Mouse (Mus musculus) CH12.LX (cell line): ENCODE results near the gene Thsd4. TPM values are rescaled to one million over a fixed set of nuclear protein-coding genes. Genes with fewer than 3 reads are reported as not detected.

Source experiments
- DNase-seq: peaks from one replicate; pipeline ENCODE4 v3.0.0-alpha.2; 2013; ENCODE audit errors: extremely low read depth
- H3K27ac ChIP-seq: 2 replicates; pipeline ENCODE4 v1.5.1; 2012; ENCODE audit warnings: low read depth, mild to moderate bottlenecking, control low read depth, moderate library complexity; ENCODE audit not compliant: insufficient read depth
- H3K27me3 ChIP-seq: replicated peaks from 2 replicates; pipeline ENCODE3; 2012; ENCODE audit warnings: inconsistent platforms
- H3K36me3 ChIP-seq, 2 experiments: replicated peaks in 1 of 2; 2 replicates each; pipeline versions ENCODE3 to v1.6.1; 2012; ENCODE audit warnings: inconsistent platforms in 1 of 2, low read length in 1 of 2, mild to moderate bottlenecking in 1 of 2, mixed read lengths in 1 of 2, moderate library complexity in 1 of 2; ENCODE audit not compliant: control insufficient read depth in 1 of 2, insufficient read depth in 1 of 2
- H3K4me1 ChIP-seq, 2 experiments: 2 replicates each; pipeline ENCODE4 v1.6.1; 2012; ENCODE audit warnings: inconsistent platforms in 1 of 2, moderate library complexity in 1 of 2; ENCODE audit not compliant: insufficient read depth in 2 of 2, control insufficient read depth in 1 of 2
- H3K4me2 ChIP-seq: 2 replicates; pipeline ENCODE4 v1.6.1; 2012; ENCODE audit warnings: low read depth, mild to moderate bottlenecking, control low read depth; ENCODE audit not compliant: poor library complexity, insufficient read depth, severe bottlenecking
- H3K4me3 ChIP-seq, 3 experiments: fragments of 150-350 bp in 1 of 3; sonication (generic) in 1 of 3; replicated peaks in 1 of 3; 2 replicates each; pipeline versions ENCODE3 to v1.5.1; 2011 to 2012; ENCODE audit warnings: low read depth in 2 of 3, low read length in 2 of 3, mild to moderate bottlenecking in 2 of 3, moderate library complexity in 2 of 3, control low read depth in 1 of 3, improper control_type of control experiment in 1 of 3, inconsistent platforms in 1 of 3, mixed read lengths in 1 of 3; ENCODE audit not compliant: poor library complexity in 1 of 3
- H3K79me2 ChIP-seq: replicated peaks from 2 replicates; pipeline ENCODE4 v1.6.1; 2012; ENCODE audit warnings: mild to moderate bottlenecking, moderate library complexity; ENCODE audit not compliant: control insufficient read depth, poor library complexity, insufficient read depth, severe bottlenecking; ENCODE audit errors: extremely low read depth
- H3K9ac ChIP-seq: 2 replicates; pipeline ENCODE4 v1.6.1; 2012; ENCODE audit warnings: low read depth, mild to moderate bottlenecking, control low read depth, moderate library complexity; ENCODE audit not compliant: insufficient read depth
- H3K9me3 ChIP-seq: replicated peaks from 2 replicates; pipeline ENCODE3; 2012; ENCODE audit warnings: low read length, inconsistent platforms, mixed read lengths
- BHLHE40 ChIP-seq: IDR thresholded peaks from 2 replicates; pipeline ENCODE4 v1.6.1; 2011; ENCODE audit warnings: mild to moderate bottlenecking, low read depth, low read length, improper control_type of control experiment
- CHD1 ChIP-seq: IDR thresholded peaks from 2 replicates; pipeline ENCODE4 v1.6.1; 2012; ENCODE audit warnings: low read depth, low read length, improper control_type of control experiment, inconsistent platforms
- EP300 ChIP-seq: IDR thresholded peaks from 2 replicates; pipeline ENCODE4 v1.6.1; 2011; ENCODE audit warnings: low read length, improper control_type of control experiment
- ETS1 ChIP-seq: conservative IDR thresholded peaks from 2 replicates; pipeline ENCODE4 v1.6.1; 2012; ENCODE audit warnings: low read depth, mild to moderate bottlenecking, inconsistent platforms, low read length, improper control_type of control experiment, moderate library complexity
- GABPA ChIP-seq: IDR thresholded peaks from 2 replicates; pipeline ENCODE4 v1.6.1; 2012; ENCODE audit warnings: low read depth, low read length, improper control_type of control experiment, inconsistent platforms; ENCODE audit not compliant: insufficient replicate concordance
- HCFC1 ChIP-seq: IDR thresholded peaks from 2 replicates; pipeline ENCODE4 v1.6.1; 2012; ENCODE audit warnings: low read depth, mild to moderate bottlenecking, inconsistent platforms, low read length, improper control_type of control experiment
- JUND ChIP-seq: conservative IDR thresholded peaks from 2 replicates; pipeline ENCODE4 v1.6.1; 2011; ENCODE audit warnings: low read depth, low read length, improper control_type of control experiment
- KAT2A ChIP-seq: IDR thresholded peaks from 2 replicates; pipeline ENCODE4 v1.6.1; 2012; ENCODE audit warnings: low read length, improper control_type of control experiment, inconsistent platforms; ENCODE audit not compliant: insufficient replicate concordance
- MAX ChIP-seq: IDR thresholded peaks from 2 replicates; pipeline ENCODE4 v1.6.1; 2011; ENCODE audit warnings: low read length, improper control_type of control experiment
- MEF2A ChIP-seq: IDR thresholded peaks from 2 replicates; pipeline ENCODE4 v1.6.1; 2014; ENCODE audit warnings: low read depth, mild to moderate bottlenecking, inconsistent platforms, low read length, improper control_type of control experiment, borderline replicate concordance
- MXI1 ChIP-seq: IDR thresholded peaks from 2 replicates; pipeline ENCODE4 v1.6.1; 2011; ENCODE audit warnings: mild to moderate bottlenecking, low read depth, low read length, improper control_type of control experiment
- MYC ChIP-seq: IDR thresholded peaks from 2 replicates; pipeline ENCODE4 v1.6.1; 2011; ENCODE audit warnings: low read depth, mild to moderate bottlenecking, improper control_type of control experiment, low read length
- NELFE ChIP-seq: IDR thresholded peaks from 2 replicates; pipeline ENCODE4 v1.6.1; 2011; ENCODE audit warnings: low read depth, low read length, improper control_type of control experiment
- NRF1 ChIP-seq: IDR thresholded peaks from 2 replicates; pipeline ENCODE4 v1.6.1; 2014; ENCODE audit warnings: low read depth, mild to moderate bottlenecking, inconsistent platforms, low read length, improper control_type of control experiment, moderate library complexity
- POLR2A ChIP-seq: IDR thresholded peaks from 2 replicates; pipeline ENCODE4 v1.6.1; 2011; ENCODE audit warnings: low read depth, mild to moderate bottlenecking, improper control_type of control experiment, low read length
- SMC3 ChIP-seq: IDR thresholded peaks from 2 replicates; pipeline ENCODE4 v1.6.1; 2011; ENCODE audit warnings: low read depth, low read length, improper control_type of control experiment
- TBP ChIP-seq: conservative IDR thresholded peaks from 2 replicates; pipeline ENCODE4 v1.6.1; 2011; ENCODE audit warnings: low read depth, low read length, improper control_type of control experiment
- TCF12 ChIP-seq: IDR thresholded peaks from 2 replicates; pipeline ENCODE4 v1.6.1; 2014; ENCODE audit warnings: low read depth, mild to moderate bottlenecking, inconsistent platforms, low read length, improper control_type of control experiment
- UBTF ChIP-seq: IDR thresholded peaks from 2 replicates; pipeline ENCODE4 v1.6.1; 2012; ENCODE audit warnings: low read depth, mild to moderate bottlenecking, inconsistent platforms, low read length, improper control_type of control experiment, moderate library complexity
- USF1 ChIP-seq: IDR thresholded peaks from 2 replicates; pipeline ENCODE4 v1.6.1; 2014; ENCODE audit warnings: low read depth, mild to moderate bottlenecking, inconsistent platforms, low read length, improper control_type of control experiment
- USF2 ChIP-seq: conservative IDR thresholded peaks from 2 replicates; pipeline ENCODE4 v1.6.1; 2011; ENCODE audit warnings: low read depth, low read length, improper control_type of control experiment
- ZMIZ1 ChIP-seq: IDR thresholded peaks from 2 replicates; pipeline ENCODE4 v1.6.1; 2012; ENCODE audit warnings: low read depth, mild to moderate bottlenecking, inconsistent platforms, low read length, improper control_type of control experiment
- ZNF384 ChIP-seq: IDR thresholded peaks from 2 replicates; pipeline ENCODE4 v1.6.1; 2012; ENCODE audit warnings: low read depth, low read length, improper control_type of control experiment, inconsistent platforms
- dilution Hi-C: fragments of 300-500 bp; cut with MboI; formaldehyde crosslinking; loops from 2 replicates; pipeline ENCODE4 v1.14.3; 2020; ENCODE audit warnings: low sequenced_read_pairs; ENCODE audit not compliant: extremely low pct_unique_long_range_greater_than_20kb, extremely low pct_ligation_motif_present
- in situ Hi-C: fragments of 300-500 bp; cut with MboI; formaldehyde crosslinking; loops from 3 replicates; pipeline ENCODE4 v1.14.3; 2019; ENCODE audit warnings: low sequenced_read_pairs, low pct_ligation_motif_present, low pct_unique_long_range_greater_than_20kb, mixed read lengths
- polyA plus RNA-seq: library from polyadenylated mRNA; unstranded; fragments of >175 nt; gene quantifications from 2 replicates; pipeline ENCODE4 v1.2.1, GENCODE M21; 2012; ENCODE audit warnings: low read depth; ENCODE audit not compliant: insufficient read length
- total RNA-seq, 2 experiments: library from RNA; depleted of rRNA; stranded (reverse); fragments of 300-350 nt in 1 of 2; fragments of >200 nt in 1 of 2; gene quantifications; 2 replicates each; pipeline ENCODE4 v1.2.3; 2012 to 2014

The Thsd4 gene
- total and polyA plus RNA-seq, 3 experiments, result not detected

GRCm38 (mm10) chr9:60392916-60393315 lies 128.9 kb downstream of the Thsd4 start:
- Histone ChIP-seq H3K79me2 (no peaks in the 10 kb centered on the region), H3K9me3 (no peaks in the 10 kb centered on the region), H3K9ac (no peak overlapping the region), H3K27me3 (no peaks in the 10 kb centered on the region), H3K4me2 (no peak overlapping the region)
- dilution Hi-C loops, result no loop called here
- DNase-seq, result no peak
- no peak for TF ChIP-seq GABPA
- TF ChIP-seq KAT2A, result no peak
- TF ChIP-seq CHD1, result no peak
- no peak for TF ChIP-seq USF2
- no peak for TF ChIP-seq SMC3
- TF ChIP-seq ETS1, result no peak
- no peak for TF ChIP-seq NRF1
- TF ChIP-seq TBP, result no peak
- TF ChIP-seq POLR2A, result no peak
- no peak for TF ChIP-seq ZNF384
- TF ChIP-seq UBTF, result no peak
- TF ChIP-seq MAX, result no peak
- no peak for TF ChIP-seq MXI1
- no peak for TF ChIP-seq NELFE
- TF ChIP-seq MYC, result no peak
- no peak for TF ChIP-seq BHLHE40
- no peak for TF ChIP-seq TCF12
- TF ChIP-seq MEF2A, result no peak
- TF ChIP-seq HCFC1, result no peak
- TF ChIP-seq, all 38 proteins: peak for 0
- Histone ChIP-seq H3K27ac (no peak overlapping the region), H3K4me1 (peaks cover 3 to 5% of the 10 kb centered on the region in 2 experiments), H3K4me3 (no peak overlapping the region), H3K36me3 (no peaks in the 10 kb centered on the region)
- in situ Hi-C loops, result no loop called here

DNA sequence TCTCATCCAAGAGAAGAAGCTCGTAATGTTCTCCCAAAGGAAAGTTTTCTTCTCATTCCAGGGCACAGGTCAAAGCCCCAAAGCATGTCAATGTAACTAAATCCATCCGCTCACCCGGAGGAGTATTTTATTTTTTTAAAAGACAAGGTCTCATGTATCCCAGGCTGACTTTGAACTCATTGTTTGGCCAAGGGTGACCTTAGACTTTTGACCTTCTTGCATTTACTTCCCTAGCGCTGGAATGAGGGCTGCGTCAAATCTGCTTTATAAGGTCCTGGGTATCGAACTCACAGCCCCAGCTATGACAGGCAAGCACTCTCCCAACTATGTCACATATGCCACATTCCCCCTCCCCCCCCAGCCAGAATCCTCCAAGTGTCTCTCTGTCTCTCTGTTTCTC lies 137.1 kb downstream of the Thsd4 start:
- no peak overlapping the region for H3K27ac ChIP-seq
- TF ChIP-seq USF1 (no peak), NRF1 (no peak), ETS1 (no peak), JUND (no peak), NELFE (no peak), ZMIZ1 (no peak), EP300 (no peak)
- H3K4me2 ChIP-seq, result no peak overlapping the region
- H3K4me1 ChIP-seq, result no peaks in the 10 kb centered on the region
- in situ Hi-C loops (no loop called here), dilution Hi-C loops (no loop called here)
- no peak overlapping the region for H3K4me3 ChIP-seq
- no peaks in the 10 kb centered on the region for H3K79me2 ChIP-seq
- no peak overlapping the region for H3K9ac ChIP-seq
- no peaks in the 10 kb centered on the region for H3K36me3 ChIP-seq
- H3K9me3 ChIP-seq, result no peaks in the 10 kb centered on the region
- H3K27me3 ChIP-seq, result no peaks in the 10 kb centered on the region
- DNase-seq, result no peak
